Mouse (Mus musculus): ENCODE measurements at regions not wholly inside any gene's neighbourhood (a gene's known extent, or its start where the extent isn't known, plus 50 kb on each side); places are given as distances from the start of the nearest gene placed in this dataset.

DNA sequence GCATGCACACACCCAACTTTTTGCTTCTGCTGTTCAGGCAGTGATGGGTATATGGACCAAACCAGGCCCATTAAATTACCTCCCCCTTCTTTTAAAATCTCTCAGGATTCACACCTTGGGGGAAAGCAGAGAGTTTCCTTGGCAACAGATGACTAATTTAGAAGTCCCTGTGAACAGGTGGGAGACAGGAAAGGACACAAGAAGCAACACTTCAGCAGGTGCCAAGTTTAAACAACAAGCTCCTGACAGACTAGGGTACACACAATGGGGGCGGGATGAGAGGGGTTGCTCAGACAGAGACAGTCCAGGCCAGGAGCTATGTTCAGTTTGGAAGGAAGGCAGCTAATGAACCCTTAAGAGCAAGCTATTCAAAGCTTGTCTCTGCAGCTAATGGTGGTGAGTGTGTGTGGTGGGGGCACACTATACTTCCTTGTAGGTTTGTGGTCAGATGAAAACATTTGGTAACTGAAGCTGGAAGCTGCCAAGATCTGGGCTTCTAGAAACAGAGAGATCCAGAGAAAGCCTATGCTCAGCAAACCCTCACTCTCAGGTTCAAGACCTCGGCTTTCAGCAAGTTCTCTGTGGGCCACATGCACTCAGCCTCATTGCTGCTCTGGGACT, 283.0 kb upstream of the Tle3 start:
- DNase-seq (ENCODE audit: low spot score), result no peak

DNA sequence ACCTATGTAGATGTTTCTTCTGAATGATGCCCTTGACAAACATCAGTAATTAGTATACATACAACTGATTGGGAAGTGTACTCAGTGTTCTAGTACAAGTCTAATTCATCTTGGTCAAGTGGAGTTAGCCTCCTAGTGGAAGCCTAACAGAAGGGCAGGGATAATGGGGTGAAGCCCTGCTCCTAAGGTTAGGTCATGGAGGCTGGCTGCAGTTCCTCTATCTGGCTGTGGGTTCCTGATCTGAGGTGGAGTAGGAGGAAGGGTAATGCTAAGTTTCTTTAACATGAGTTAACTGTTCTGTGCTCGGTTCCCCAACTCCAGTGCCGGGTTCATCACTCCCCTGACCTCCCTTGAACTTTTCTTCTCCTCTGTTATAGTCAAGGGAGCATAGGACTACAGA, 281.1 kb upstream of the Tle3 start:
- no peak for DNase-seq (ENCODE audit: low spot score)

DNA sequence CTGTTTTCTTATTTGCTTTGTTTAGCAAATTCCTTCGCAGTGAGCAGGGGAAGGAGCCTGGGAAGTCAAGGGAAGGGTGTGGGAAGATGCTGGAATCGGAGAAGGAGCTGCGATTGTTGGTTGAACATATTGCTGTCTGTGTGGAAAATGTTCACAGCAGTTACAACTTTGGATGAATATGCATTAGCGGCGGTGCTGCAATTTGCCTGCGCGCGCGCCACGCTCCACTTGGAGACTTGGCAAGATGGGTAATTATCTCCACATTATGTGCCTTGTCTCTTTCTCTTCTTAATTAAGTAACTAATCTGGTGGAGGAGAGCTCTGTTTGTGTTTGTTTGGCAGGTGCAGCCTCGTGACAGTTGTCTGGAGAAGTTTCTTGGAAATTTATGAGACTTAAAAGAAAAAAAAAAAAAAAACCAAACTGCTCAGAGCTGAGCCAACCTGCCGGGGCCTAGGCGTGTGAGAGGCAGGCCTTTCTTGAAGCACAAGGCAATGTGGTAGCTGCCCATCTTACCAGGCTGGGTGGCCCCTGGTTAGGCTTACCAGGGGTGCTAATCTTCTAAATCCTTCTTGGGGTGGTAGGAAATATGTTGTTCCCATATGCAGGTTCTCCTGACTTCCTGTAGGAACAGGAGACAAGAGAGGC, 279.2 kb upstream of the Tle3 start:
- DNase-seq (ENCODE audit: low spot score), result no peak

DNA sequence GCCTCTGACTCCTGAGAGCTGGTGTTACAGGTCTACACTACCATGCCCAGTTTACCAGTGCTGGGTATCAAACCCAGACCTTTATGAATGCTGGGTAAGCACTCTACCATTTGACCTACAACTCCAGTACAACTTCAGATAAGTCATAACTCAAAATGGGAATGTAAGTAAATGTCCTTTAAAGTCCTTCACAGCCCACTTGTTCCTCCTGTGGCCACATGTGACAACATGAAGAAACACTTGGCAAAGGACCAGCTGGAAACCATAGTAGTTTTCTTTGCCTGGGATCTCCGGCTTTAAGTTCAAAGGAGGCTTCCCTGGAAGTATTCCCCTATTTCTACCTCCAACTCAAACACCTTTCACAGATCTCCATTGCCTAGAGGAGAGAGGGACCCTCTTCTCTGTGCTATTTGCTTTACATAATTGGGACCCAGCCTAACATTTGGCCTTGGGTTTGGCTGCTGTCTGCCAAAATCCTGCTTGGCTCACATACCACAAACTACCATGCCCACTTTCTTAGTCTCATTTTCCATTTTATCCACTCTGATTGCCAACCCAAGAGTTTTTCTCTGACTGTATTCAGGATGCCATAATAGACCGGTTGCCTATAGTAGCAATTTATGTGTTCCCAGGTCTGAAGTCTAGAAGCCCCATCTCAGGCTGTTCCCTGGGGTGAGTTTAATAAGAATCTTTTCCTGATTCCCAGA, 276.9 kb upstream of the Tle3 start:
- DNase-seq (ENCODE audit: low spot score), result no peak

DNA sequence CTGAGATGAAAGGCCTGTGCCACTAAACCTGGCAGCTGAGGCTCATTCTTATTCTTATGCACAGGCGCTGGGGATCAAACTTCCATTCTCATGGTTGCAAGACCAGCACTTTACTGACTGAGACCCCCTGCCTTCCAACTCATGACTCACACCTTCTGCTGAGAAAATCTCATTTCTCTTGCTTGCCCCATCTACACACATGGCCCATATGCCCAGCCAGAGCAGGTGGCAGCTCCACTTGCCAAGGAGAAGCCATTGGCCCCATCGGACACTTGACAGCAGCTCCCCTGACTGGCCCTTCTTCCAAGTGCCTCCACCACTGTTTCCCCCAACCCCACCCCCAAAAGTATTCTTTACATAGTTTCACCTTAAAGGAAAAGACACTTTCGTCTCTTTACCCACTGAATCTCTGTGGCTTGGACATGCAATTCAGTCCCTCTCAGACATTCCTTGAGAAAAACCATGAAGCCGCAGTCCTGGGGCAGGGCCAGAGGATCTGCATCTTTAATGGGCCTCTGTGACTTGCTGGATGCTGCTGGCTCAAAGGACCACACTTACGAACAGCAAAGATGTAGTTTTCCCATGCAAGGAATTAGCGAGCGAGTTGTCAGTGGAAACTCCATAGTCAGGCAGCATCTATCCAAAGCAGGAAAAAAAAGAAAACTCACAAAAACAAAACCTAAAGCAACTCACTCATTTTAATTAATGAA, 270.3 kb upstream of the Tle3 start:
- DNase-seq (ENCODE audit: low spot score), result no peak

DNA sequence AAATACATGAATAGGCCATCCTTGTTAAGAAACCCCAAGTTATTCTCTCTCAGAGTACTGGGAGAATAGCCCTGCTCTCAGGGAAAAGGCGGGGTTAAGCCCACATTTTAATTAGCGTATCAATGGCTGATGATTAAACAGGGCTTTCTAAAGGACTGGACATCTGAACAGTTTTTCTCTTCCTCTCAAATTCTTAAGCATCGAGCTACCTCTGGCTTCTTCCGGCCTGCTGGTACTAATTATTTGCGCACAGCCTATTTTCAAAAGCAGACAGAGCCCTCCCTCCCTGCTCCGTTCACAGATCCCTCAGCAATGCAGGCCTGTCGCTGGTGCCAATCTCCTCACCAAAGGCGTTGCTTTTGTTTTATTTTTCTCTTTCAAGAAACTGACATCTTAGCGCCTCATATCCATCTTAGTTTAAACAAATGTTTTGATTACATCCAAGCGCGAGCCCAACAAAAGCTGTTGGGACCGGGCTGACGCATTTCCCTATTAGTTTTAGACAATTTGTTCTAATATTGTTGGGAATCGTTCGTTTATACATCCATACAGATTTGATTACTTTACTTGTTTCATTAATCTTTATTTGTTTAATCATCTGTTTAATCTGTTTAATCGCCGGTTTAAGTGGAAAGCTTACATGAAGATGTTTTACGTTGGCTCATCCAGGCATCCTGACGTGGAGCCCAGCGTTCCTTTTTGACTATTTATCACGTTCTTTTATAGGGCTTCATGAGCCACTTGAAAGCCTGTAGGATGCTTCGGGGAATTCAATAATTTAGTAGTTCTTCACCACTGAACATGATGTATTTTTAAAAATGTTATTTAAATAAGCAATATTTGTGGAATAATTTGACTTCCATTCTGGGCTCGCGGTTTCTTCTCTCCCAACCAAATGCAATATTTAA, 269.5 kb upstream of the Tle3 start:
- no peak for DNase-seq (ENCODE audit: low spot score)

DNA sequence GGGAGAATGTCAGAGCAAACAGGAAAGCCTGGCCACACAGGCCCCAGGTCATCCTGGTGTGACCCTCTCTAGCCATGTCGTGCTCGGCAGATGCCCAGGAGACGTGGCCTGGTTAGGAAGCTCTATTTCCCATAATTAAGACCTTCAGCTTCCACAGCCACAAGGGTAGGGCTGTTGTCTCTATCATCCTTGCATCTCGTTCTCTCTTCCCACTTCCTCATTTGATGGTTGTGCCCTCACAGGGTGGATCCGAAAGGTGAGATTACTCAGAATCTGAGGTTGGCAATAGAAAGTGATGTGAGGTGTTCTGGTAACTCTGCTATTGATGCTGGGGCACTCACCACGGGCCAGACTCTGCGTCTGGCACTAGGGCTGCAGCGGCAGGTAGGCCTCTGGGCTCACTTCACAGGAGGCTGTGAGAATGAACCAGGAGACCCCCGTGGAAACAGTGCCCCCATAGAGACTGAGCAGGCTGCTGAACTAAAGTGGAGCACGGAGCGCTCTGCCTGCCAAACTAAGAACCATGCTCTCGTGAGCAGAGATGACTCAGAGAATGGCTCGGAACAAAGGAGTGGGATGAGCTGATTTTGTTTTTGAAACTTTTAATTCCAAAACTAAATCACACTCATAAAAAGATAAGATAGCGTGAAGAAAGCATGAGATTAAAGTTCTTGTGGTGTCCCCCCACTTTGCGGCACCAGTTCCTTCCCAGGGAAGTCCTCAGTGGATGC, 266.5 kb upstream of the Tle3 start:
- DNase-seq (ENCODE audit: low spot score), result no peak

DNA sequence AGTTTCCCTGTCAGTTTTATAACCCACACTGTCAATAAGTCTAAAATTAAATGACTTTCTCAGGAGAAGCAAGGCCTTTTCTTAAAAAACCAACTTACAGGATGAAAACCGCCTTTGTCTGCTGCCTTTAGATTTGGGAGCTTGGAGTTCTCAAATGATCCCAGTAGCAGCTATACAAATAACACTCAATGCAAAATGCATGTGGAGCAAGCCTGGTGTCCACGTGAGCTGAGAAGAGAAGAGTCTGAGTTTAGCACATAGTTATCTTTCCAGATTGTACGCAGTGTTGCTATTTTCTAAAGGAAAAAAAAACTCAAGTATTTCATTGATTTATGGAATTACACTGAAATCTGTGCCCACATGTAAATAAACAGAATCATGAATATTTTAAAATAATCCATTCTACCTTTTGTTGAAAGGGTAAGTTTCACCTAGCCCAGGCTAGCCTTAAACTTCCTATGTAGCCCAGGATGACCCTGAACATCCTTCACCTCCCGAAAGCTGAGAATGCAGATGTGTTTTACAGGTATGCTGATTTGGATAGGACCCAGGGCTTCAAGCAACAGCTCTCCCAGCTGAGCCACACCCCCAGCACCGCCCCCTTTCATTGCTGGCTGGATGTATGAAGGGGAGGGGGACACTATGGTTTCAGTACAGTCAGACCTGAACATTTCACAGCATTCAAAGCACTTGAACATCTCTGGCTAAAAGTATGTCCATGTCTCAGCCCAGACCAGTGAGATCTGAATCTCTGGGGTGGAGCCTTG, 262.5 kb upstream of the Tle3 start:
- DNase-seq (ENCODE audit: low spot score), result no peak

DNA sequence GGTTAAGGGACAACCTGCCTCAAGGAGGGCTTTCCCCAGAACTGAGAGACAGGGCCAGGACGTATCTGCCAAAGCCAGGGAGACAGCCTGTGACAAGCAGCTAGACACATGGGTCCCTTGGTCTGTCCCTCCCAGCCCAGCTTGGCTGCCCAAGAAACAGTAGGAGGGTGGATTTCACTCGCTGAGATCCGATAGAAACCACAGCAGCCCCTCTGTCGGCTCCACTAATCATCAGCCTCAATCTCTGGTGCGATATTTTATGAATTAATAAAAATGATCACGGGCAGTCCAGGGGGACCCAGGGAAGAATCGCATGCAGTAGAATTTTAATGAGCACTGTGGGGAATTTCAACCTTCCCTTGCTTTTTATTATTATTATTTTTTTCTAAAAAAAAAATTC, 261.0 kb upstream of the Tle3 start:
- DNase-seq (ENCODE audit: low spot score), result no peak

DNA sequence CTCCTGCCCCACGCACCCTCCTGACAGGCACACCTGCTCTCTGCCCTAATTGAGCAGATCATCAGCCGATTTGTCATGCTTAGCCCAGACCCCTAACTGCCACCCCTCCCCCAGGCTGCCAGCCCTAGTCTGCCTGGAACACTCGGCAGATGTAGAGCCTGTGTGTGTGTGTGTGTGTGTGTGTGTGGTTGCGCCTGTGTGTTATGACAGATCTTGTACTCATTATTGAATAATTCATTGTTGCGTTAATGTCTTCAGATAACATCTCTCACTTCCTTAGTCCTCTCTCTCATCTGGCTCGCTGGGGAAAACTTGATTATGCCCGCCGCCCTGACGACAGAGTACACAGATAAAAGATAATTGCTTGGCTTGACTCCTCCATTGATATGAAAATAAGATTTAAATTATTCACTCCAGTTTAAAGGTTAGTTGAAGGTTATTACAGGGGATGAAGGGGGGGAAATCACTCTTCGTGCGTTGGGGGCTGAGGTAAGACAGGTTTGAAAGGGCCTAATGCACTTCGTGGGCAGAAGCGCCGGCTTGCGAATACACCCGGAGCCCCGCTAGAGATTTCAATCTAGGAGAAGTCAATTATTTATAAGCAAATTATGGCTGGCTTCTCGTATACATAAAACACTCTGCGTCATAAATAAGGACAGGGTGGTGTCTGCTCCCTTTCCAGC, 260.3 kb upstream of the Tle3 start:
- DNase-seq (ENCODE audit: low spot score), result peak; percentile 45

DNA sequence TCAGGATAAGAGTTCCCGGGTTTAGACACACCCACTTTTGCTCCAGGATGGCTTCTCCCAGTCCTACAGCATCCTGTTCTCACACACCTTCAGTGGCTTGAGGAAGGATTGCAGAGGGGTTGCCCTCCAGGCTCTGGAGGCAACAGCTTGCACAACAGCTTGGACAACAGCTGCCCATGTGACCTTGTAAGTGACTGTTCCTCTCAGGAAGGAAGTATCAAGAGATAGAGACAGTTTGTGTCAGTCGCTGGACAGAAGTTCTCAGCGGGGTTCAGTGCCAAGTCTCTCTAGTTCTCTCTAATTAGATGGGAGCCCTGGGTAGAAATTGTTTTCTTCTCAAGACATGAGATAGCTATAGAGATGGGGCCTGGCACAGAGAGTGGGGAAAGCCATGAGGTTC, 252.9 kb upstream of the Tle3 start:
- DNase-seq (ENCODE audit: low spot score), result no peak

DNA sequence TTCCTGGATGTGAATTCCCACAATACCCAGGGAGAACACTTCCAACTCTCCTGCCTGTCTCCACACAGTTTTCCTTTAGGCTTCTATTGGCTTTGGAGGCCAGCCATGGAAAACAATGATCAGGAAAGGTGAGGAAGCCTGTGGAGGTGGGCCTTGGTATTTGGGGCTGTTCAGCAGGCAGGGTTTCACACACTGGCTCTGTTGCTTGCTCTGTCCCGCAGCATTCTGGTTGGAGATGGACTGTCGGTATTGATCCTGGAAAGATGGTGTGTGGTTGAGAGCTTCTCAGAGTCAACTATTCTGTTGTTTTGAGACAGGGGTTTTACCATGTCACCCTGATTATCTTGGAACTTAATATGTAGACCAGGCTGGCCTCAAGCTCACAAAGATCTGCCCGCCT, 251.6 kb upstream of the Tle3 start:
- no peak for DNase-seq (ENCODE audit: low spot score)

DNA sequence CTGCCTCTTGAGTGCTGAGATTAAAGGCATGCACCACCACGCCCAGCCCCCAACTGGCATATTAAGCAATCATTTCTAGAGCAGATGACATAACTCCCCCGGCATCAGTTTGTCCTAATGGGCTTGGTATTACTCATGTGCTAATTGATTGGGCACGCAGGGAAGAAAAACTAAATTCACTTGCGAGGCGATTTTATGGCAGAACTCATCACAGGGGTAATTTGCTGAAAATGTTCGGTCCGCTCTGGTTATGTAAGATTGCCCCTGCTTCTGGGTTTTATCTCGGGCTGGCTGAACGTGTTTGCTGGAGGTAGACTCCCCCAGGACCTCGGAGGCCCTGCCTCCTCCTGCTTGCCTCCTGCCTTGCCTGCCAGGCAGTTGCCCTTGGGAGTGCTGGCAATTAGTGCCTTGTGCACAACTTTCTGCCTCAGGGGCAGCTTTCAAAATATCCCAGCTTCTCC, 251.2 kb upstream of the Tle3 start:
- no peak for DNase-seq (ENCODE audit: low spot score)

DNA sequence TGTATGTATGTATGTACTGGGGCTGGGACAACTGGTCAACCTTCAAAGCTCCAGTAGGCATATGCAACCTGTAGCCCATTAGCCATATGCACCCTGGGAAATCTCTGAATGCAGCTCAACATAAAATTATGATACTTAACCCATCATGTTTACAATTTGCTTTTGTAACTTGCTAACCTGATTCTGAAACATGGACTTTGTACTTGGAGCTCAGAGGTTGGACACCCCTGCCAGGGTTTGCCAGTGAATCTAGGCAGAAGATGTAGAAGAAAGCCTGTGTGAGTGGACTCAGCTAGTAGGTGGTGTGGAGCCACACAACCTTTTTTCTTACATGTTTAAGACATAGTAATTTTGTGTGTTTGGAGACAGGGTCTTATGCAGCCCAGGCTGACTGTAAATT, 248.7 kb upstream of the Tle3 start:
- DNase-seq (ENCODE audit: low spot score), result no peak

DNA sequence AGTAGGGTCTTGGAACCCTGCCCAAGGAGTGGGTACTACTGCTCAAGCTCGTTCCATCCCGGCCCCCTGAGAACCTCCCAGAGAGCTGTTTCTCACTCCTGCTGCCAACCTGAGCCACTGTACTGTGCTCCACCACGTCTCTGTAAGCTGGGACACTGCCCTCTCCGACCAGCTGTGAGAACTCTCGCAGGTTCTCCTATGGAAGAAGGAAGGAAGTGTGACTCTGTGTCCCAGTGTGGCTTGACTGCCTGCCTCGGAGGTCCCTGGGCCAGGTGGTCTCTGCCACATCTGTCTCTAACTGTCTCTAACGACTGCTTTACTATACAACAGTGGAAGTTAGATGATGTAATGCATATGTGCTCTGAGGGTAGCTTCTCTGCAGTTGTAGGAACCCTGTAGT, 246.4 kb upstream of the Tle3 start:
- DNase-seq (ENCODE audit: low spot score), result no peak

DNA sequence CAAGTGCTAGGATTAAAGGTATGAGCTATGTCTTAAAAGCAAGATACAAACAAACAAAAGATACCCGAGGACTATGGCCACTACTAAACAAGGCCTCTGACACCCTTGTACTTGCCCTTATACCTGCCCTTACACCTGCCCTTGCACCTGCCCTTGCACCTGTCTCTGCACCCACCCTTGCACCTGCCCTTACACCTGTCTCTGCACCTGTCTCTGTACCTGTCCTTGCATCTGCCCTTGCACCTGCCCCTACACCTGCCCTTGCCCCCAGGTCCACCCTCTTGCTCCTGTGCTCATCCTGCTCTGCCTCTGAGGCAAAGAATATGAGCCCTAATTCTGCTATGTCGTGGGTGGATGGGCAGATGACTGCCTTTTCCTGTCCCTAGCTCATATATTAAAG, 244.1 kb upstream of the Tle3 start:
- no peak for DNase-seq (ENCODE audit: low spot score)

DNA sequence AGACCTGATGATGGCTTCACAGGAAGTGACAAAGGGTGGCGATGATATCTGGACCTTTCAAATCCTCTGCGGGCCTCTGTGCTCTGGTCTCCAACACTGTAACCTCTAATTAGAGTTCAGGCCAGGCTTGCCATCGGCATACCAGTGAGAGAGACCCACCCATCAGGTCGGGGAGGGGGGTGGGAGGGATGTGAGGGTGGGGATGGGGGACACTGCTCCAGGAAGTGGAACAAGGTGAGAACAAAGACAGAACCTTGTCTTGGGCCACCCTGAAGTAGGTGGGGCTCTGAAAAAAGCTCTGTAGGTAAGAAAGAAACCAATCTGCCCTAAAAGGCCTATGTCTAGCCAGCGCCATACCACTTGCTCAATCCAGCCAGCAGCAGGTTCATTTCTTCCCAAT, 243.0 kb upstream of the Tle3 start:
- no peak for DNase-seq (ENCODE audit: low spot score)

DNA sequence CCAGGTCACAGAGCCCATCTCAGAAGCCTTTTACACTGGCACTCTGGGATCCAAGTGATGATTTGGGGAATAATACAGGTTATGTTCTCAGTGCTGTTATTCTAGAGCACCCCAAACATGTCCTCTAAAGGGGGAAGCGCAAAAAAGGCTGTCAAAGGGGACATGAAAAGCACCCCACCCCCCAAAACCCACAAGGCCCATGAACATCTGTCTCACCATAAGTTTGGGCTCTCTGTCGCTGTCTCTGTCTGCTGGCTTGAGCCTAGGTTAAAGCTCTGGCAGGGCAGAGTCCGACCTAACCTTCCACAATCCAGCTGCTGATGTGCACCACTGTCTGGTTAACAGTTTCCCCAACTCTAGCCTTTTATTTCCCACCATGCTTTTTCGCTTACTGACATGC, 241.3 kb upstream of the Tle3 start:
- no peak for DNase-seq (ENCODE audit: low spot score)

DNA sequence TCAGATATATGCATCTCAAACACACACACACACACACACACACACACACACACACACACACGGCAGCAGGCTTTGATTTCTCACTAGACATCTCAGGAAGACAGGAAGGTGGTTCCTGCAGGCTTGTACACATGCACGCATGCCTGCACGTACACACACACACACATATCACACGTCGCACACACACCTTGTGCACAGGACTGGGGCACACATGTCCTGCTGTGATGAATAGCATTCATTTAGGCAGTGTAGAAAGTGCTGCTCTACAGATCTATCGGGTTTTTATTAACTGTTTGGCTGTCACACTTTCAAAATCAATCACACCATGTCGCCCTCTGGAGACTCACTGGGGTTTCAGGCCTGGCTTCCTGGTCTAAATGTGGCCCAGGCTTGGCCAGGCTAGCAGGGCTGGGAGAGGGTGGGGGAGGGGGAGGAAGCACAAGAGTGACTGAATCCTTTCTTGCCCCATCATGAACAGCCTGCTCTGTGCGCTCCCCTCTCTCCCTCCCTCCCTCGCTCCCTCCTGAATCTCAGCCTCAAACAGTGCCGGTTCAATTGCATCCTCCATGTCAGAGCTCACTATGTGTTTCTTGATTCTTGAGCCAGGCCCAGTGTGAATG, 236.8 kb upstream of the Tle3 start:
- DNase-seq (ENCODE audit: low spot score), result no peak

Data from testis, postnatal 10 days (tissue).